Comparison of ENCODE assay signal across 10 mouse cellular contexts in the genomic region with DNA sequence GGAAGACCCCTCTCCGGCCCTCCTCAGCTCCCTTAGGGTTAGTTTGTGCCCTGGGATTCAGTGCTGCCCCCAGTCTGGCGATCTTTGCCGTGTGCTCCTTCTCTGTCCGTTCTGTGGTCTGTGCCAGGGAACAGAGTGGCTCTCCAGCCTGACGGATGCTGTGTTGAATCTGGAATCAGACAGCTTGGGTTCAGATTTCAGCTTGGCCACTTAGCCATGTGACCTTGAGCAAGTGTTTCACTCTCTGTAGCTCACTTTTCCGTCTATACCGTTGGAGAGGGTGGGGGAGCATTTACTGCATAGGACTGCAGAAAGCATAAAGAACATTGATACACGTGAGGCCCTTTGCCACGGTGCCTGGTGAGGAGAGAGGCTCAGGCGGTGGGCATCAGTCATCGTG. TPM values are rescaled to one million over a fixed set of nuclear protein-coding genes. Genes with fewer than 3 reads are reported as not detected.
DNase-seq lines count a peak whose midpoint lies in the region; ATAC-seq and TF ChIP-seq lines count a peak whose summit lies in the region.
"Had no signal": no experiment of that assay in that cellular context is flagged by ENCODE, and none has a peak within 500 bp of the region (broad histone marks: within the 10 kb centered on the region; RNA-seq: fewer than 3 reads in every experiment).

No protein-coding gene starts in this region.

- H3K4me3 ChIP-seq in heart, adult 2 months = no peak overlapping the region
- no peak overlapping the region for H3K4me3 ChIP-seq in embryonic facial prominence, embryonic 11.5 days (ENCODE audit: low read depth, low read length)
- H3K4me3 ChIP-seq in heart, postnatal 0 days (ENCODE audit: low read depth, low read length) = no peak overlapping the region

- WGBS in heart, adult 2 months = 59% methylated on average over 11 of the region's 11 CpGs
- WGBS in embryonic facial prominence, embryonic 11.5 days = 51% methylated on average over 11 of the region's 11 CpGs
- WGBS in heart, postnatal 0 days = 47% methylated on average over 11 of the region's 11 CpGs

- H3K9ac ChIP-seq in heart, adult 2 months (ENCODE audit: low read depth, low read length) = peak overlapping the region; percentile 33; the same call in 1 of the 2 replicates
- no peak overlapping the region for H3K9ac ChIP-seq in embryonic facial prominence, embryonic 11.5 days (replicated peaks; ENCODE audit: low read length)
- H3K9ac ChIP-seq in heart, postnatal 0 days (replicated peaks; ENCODE audit: low read depth, low read length) = peak overlapping the region; percentile 26; the same call in 1 of the 2 replicates
- H3K9ac ChIP-seq: liver, embryonic 14.5 days had no signal

- TF ChIP-seq EP300 in heart, adult 2 months (IDR thresholded peaks at IDR 0.05; ENCODE audit: insufficient read depth, low read depth, low read length) = peak; percentile 74; the same call in 1 of the 2 replicates
- TF ChIP-seq EP300 in heart, postnatal 0 days (IDR thresholded peaks at IDR 0.05; ENCODE audit: low read depth) = no peak

- H3K9me3 ChIP-seq in embryonic facial prominence, embryonic 11.5 days (replicated peaks; ENCODE audit: control insufficient read depth, low read length) = no peaks in the 10 kb centered on the region
- no peaks in the 10 kb centered on the region for H3K9me3 ChIP-seq in heart, postnatal 0 days (replicated peaks; ENCODE audit: control insufficient read depth, low read length)

- DNase-seq in heart, adult 2 months = peak; percentile 45 to 58
- no peak for DNase-seq in heart, postnatal 14 days
- DNase-seq in embryonic facial prominence, embryonic 11.5 days (ENCODE audit: low spot score) = peak; percentile 36
- no peak for DNase-seq in heart, postnatal 0 days (ENCODE audit: low spot score)
- peak; percentile 45 for DNase-seq in lung, postnatal 14 days
- DNase-seq in spleen, adult 18-20 months = no peak
- no peak for DNase-seq in thymus, postnatal 4 days
- no peak for DNase-seq in cerebellum, adult 9-10 months
- DNase-seq: right cerebral cortex, postnatal 14 days had no signal

- no peak; the same call in 1 of the 2 replicates for TF ChIP-seq CTCF in heart, adult 2 months (IDR thresholded peaks at IDR 0.05)
- peak; percentile 3; the same call in 1 of the 2 replicates for TF ChIP-seq CTCF in heart, postnatal 0 days (IDR thresholded peaks at IDR 0.05; ENCODE audit: low read depth)

- no peaks in the 10 kb centered on the region for H3K79me2 ChIP-seq in heart, adult 2 months (replicated peaks; ENCODE audit: control insufficient read depth, insufficient read depth, low read length)

- no peak overlapping the region for H3K4me2 ChIP-seq in embryonic facial prominence, embryonic 11.5 days (ENCODE audit: low read depth, low read length)
- H3K4me2 ChIP-seq in heart, postnatal 0 days (ENCODE audit: low read depth, low read length) = peak overlapping the region; percentile 18; the same call in 1 of the 2 replicates

- H3K27me3 ChIP-seq in heart, adult 2 months (ENCODE audit: control insufficient read depth, insufficient read depth, low read length) = no peaks in the 10 kb centered on the region
- H3K27me3 ChIP-seq in embryonic facial prominence, embryonic 11.5 days (ENCODE audit: control insufficient read depth, insufficient read depth, low read length) = no peaks in the 10 kb centered on the region
- no peaks in the 10 kb centered on the region for H3K27me3 ChIP-seq in heart, postnatal 0 days (ENCODE audit: control insufficient read depth, insufficient read depth, low read length)

- peaks cover 51% of the 10 kb centered on the region for H3K4me1 ChIP-seq in heart, adult 2 months (ENCODE audit: control insufficient read depth, insufficient read depth, low read length)
- peaks cover 15% of the 10 kb centered on the region for H3K4me1 ChIP-seq in embryonic facial prominence, embryonic 11.5 days (ENCODE audit: control insufficient read depth, insufficient read depth, low read length)
- H3K4me1 ChIP-seq in heart, postnatal 0 days (ENCODE audit: control insufficient read depth, insufficient read depth) = peaks cover 60% of the 10 kb centered on the region

- ATAC-seq in embryonic facial prominence, embryonic 11.5 days (replicated peaks; ENCODE audit: insufficient number of reproducible peaks, low FRiP score, low TSS enrichment, low read depth) = no peak
- no peak for ATAC-seq in heart, postnatal 0 days (ENCODE audit: insufficient read depth, low read depth)

- TF ChIP-seq POLR2A in heart, adult 2 months (IDR thresholded peaks at IDR 0.05; ENCODE audit: insufficient read depth, low read depth, low read length) = peak; percentile 77

- H3K27ac ChIP-seq in heart, adult 2 months = peak overlapping the region; percentile 99
- no peak overlapping the region for H3K27ac ChIP-seq in embryonic facial prominence, embryonic 11.5 days (replicated peaks; ENCODE audit: low read depth, low read length)
- H3K27ac ChIP-seq in heart, postnatal 0 days (ENCODE audit: low read depth) = peak overlapping the region; percentile 99
- H3K27ac ChIP-seq: liver, embryonic 14.5 days had no signal

- no peaks in the 10 kb centered on the region for H3K36me3 ChIP-seq in heart, adult 2 months (ENCODE audit: control insufficient read depth, insufficient read depth, low read length)
- H3K36me3 ChIP-seq in embryonic facial prominence, embryonic 11.5 days (replicated peaks; ENCODE audit: control insufficient read depth, insufficient read depth, low read depth, low read length) = no peaks in the 10 kb centered on the region
- no peaks in the 10 kb centered on the region for H3K36me3 ChIP-seq in heart, postnatal 0 days (replicated peaks; ENCODE audit: control insufficient read depth, insufficient read depth, low read length)

- intact Hi-C loops in heart, adult 2 months (cut with DNase I) = no loop called here
- intact Hi-C loops in heart, postnatal 14 days (cut with DNase I) = loop anchor here (2.0 kb wide), 2 partner anchors 27 to 41 kb away; no protein-coding TSS in a partner anchor

RNA-seq across cellular contexts. Expression of a gene that starts 44.8 kb away (rescaled TPM):
- total RNA-seq in heart, adult 2 months (2021) = 100 to 1,000 TPM; 303 to 314 TPM
- 121 and 142 TPM in 2 replicates for polyA plus RNA-seq in heart, adult 2 months (2012; rRNA removed)
- total RNA-seq in heart, postnatal 14 days (2021) = 100 to 1,000 TPM; 226 to 277 TPM
- polyA plus RNA-seq in embryonic facial prominence, embryonic 11.5 days (2014; fragmentation: Nextera tagmentation; extraction: Ambion mirVana) = 70.6 and 83.8 TPM in 2 replicates
- 77.6 and 240 TPM in 2 replicates for total RNA-seq in heart, postnatal 0 days (2014; rRNA removed; ENCODE audit: low replicate concordance)
- 156 TPM in 2 replicates for polyA plus RNA-seq in heart, postnatal 0 days (2015; fragmentation: Nextera tagmentation; extraction: Ambion mirVana)

Comparison
In these comparisons a context has a peak if more than half of its experiments do, and no peak if none do; other contexts are left out.
1. DNase-seq: peak in heart, adult 2 months (2 of 2), embryonic facial prominence, embryonic 11.5 days (single experiment) and lung, postnatal 14 days (single experiment); none in heart, postnatal 14 days (0 of 2), heart, postnatal 0 days (single experiment), spleen, adult 18-20 months (0 of 2), thymus, postnatal 4 days (single experiment) and cerebellum, adult 9-10 months (single experiment).